Mouse (Mus musculus) intestine, embryonic 16.5 days (tissue): ENCODE data around the gene Ssr1. TPM values are rescaled to one million over a fixed set of nuclear protein-coding genes. Genes with fewer than 3 reads are reported as not detected.

Source experiments
- ATAC-seq: fragments of 200-750 bp; cut with Nextera tagmentation; 2 replicates; pipeline ENCODE4 v1.8.0; 2017; ENCODE audit warnings: moderate TSS enrichment, moderate library complexity
- H3K27ac ChIP-seq: fragments of 300-500 bp; sonication (generic); 2 replicates; pipeline ENCODE4 v1.5.1; 2014; ENCODE audit warnings: mild to moderate bottlenecking, low read length
- H3K27me3 ChIP-seq: fragments of 300-500 bp; sonication (generic); replicated peaks from 2 replicates; pipeline ENCODE4 v1.6.1; 2014; ENCODE audit warnings: low read length, control low read depth, mixed read lengths; ENCODE audit not compliant: control insufficient read depth, insufficient read depth
- H3K36me3 ChIP-seq: fragments of 300-500 bp; sonication (generic); 2 replicates; pipeline ENCODE4 v1.6.1; 2014; ENCODE audit warnings: low read length, control low read depth; ENCODE audit not compliant: control insufficient read depth, insufficient read depth
- H3K4me1 ChIP-seq: fragments of 300-500 bp; sonication (generic); 2 replicates; pipeline ENCODE4 v1.6.1; 2014; ENCODE audit warnings: low read length, control low read depth, mixed read lengths; ENCODE audit not compliant: control insufficient read depth, insufficient read depth
- H3K4me2 ChIP-seq: fragments of 300-500 bp; sonication (generic); 2 replicates; pipeline ENCODE4 v1.6.1; 2014; ENCODE audit warnings: low read depth, low read length, control low read depth
- H3K4me3 ChIP-seq: fragments of 300-500 bp; sonication (generic); 2 replicates; pipeline ENCODE4 v1.5.1; 2014; ENCODE audit warnings: mild to moderate bottlenecking, low read length
- H3K9ac ChIP-seq: fragments of 300-500 bp; sonication (generic); 2 replicates; pipeline ENCODE4 v1.6.1; 2014; ENCODE audit warnings: low read depth, low read length
- H3K9me3 ChIP-seq: fragments of 300-500 bp; sonication (generic); 2 replicates; pipeline ENCODE4 v1.6.1; 2016; ENCODE audit warnings: low read length, control low read depth; ENCODE audit not compliant: control insufficient read depth
- WGBS: fragments of 180-500 bp; shearing (Covaris S2); extraction: QIAGEN DNeasy Blood & Tissue Kit; methylation state at CpG from one replicate; pipeline ENCODE4 v1.1.7; 2014; 5-methylcytosine and 5-hydroxymethylcytosine counted together
- polyA plus RNA-seq: library from polyadenylated mRNA; unstranded; fragments of >200 nt; fragmentation: Nextera tagmentation; extraction: Ambion mirVana; gene quantifications from 2 replicates; pipeline ENCODE4 v1.2.1, GENCODE M21; 2015

Gene Ssr1
- polyA plus RNA-seq, 1 experiment from 2014 or later, result 129 TPM

DNA sequence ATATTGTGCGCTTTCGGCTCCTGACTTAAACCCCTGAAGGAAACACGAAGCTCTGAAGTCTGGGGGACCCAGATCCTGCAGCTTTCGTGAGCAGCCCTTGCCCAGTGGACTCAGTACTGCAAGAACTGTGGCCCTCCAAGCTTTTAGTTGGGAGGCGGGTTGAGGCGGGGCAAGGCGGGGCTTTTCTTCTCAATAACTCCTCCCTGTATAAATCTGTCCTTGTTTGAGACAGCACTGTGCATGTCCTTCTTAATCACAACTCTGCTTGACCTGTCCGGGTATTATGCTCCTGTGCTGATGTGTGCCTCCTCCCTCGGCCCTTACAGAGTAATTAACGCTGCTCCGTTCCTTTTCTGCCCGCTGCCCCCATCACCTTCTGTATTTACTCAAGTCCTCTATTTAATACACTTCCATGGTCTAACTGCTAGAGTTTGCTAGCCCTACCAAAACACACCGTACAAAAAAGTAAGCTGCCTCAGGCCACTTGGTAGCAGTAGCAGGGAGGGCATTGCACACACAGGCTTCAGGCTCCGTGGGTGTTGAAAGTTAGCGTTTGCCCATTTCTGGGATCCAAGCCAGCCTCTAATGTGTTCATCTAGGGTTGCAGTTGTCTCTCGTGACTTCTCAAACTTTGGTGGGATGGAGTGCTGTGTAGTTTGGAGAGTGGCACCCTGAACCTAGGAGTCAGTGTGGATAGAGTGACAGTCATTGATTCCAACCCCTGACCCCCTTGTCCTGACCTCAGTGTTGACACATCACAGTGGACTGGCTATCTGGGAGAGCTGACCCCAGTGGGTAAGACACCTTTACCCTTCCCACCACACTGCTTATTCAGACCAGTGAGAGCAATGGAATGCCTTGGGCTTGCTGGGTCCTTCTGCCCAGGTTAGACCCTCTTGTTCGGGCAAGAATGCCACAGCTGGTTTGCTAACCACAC lies 51.8 kb downstream of the Ssr1 start:
- Histone ChIP-seq H3K4me3 (no peak overlapping the region), H3K4me1 (peaks cover 24% of the 10 kb centered on the region), H3K9ac (0 out of 2 replicates have a peak overlapping the region, but pooled peaks have one; percentile 33), H3K4me2 (no peak overlapping the region), H3K9me3 (no peaks in the 10 kb centered on the region), H3K27ac (0 out of 2 replicates have a peak overlapping the region, but pooled peaks have one; percentile 33), H3K36me3 (peaks cover 3% of the 10 kb centered on the region), H3K27me3 (no peaks in the 10 kb centered on the region)
- 0 out of 2 replicates have a peak, but pooled peaks have one; percentile 22 for ATAC-seq
- WGBS, result 66% methylated on average over 17 of the region's 17 CpGs

DNA sequence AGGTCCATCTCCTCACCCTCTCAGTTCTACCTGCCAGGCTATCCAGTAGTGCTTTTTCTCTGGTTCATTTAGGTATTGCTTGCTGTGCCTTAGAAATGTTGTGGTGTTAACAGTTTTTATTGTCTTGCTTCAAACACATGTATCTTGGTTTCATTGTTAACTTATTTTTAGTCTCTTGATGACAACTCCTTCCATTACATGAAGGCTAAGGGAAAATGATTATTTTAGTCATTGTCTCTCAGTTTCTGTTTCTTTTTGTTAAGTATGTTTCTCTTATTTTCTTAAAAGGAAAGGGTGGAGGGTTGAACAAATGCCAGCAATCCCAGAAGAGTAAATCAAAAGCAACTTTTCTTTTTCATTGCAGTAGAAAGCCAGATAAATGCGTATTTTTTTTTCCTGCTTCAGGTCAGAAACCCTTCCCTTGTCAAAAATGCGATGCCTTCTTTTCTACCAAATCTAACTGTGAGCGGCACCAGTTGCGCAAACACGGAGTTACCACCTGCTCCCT lies 52.8 kb downstream of the Ssr1 start:
- Histone ChIP-seq H3K4me2 (no peak overlapping the region), H3K9ac (peak overlapping the region; percentile 33; the same call in 1 of the 2 replicates), H3K27ac (no peak overlapping the region), H3K9me3 (no peaks in the 10 kb centered on the region), H3K36me3 (no peaks in the 10 kb centered on the region; the same call in 1 of the 2 replicates), H3K4me1 (peaks cover 22% of the 10 kb centered on the region), H3K4me3 (no peak overlapping the region), H3K27me3 (no peaks in the 10 kb centered on the region)
- WGBS, result 76% methylated on average over 5 of the region's 5 CpGs
- no peak for ATAC-seq

DNA sequence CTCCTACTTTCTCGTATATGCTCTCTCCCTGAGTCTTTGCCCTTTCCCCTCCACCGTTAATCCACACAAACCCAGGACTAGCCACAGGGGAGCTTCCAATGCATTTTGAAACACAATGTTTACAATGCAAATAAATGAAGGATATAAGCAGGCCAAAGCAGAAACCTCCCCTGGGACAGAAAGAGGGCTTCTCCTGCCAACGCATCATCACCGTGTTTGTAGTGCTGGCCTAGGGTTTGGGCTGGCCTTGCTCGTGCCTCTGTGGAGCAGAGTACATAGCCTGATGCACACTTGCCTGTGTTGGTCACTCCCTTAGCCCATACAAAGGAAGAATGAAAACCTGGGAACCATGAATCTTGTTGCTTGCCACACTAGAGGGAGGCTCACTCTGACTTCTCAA lies 53.4 kb downstream of the Ssr1 start:
- Histone ChIP-seq H3K4me1 (peaks cover 22% of the 10 kb centered on the region), H3K4me3 (no peak overlapping the region), H3K27me3 (no peaks in the 10 kb centered on the region), H3K9me3 (no peaks in the 10 kb centered on the region), H3K4me2 (no peak overlapping the region), H3K27ac (no peak overlapping the region), H3K9ac (no peak overlapping the region), H3K36me3 (no peaks in the 10 kb centered on the region; the same call in 1 of the 2 replicates)
- peak; percentile 18; the same call in 1 of the 2 replicates for ATAC-seq
- WGBS, result 51% methylated on average over 5 of the region's 5 CpGs

DNA sequence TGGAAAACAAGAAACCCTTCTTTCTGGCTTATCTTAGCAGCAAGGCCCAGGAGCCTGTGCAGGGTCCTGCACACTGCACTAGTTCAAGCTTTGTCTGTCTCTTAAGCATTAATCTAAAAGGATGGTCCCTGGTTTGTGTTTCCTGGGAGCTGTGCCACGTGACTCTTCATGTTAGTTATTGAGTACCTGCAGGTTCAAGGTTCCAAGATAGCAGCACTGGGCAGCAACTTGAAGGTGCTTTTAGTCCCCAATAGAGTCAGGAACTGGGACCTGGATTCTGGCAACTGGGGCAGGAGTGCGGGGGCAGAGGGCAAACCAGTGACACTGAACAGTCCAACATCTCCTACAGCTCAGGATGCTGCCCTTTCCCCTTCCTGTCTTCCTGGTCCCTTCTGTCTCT lies 53.9 kb downstream of the Ssr1 start:
- 67% methylated on average over 2 of the region's 2 CpGs for WGBS
- H3K4me1 ChIP-seq, result peaks cover 22% of the 10 kb centered on the region
- H3K27me3 ChIP-seq, result no peaks in the 10 kb centered on the region
- ATAC-seq, result peak; percentile 64
- peaks cover under 1% of the 10 kb centered on the region; the same call in 1 of the 2 replicates for H3K36me3 ChIP-seq
- no peak overlapping the region for H3K4me3 ChIP-seq
- H3K4me2 ChIP-seq, result no peak overlapping the region
- H3K9me3 ChIP-seq, result no peaks in the 10 kb centered on the region
- H3K27ac ChIP-seq, result 0 out of 2 replicates have a peak overlapping the region, but pooled peaks have one; percentile 13
- no peak overlapping the region for H3K9ac ChIP-seq

DNA sequence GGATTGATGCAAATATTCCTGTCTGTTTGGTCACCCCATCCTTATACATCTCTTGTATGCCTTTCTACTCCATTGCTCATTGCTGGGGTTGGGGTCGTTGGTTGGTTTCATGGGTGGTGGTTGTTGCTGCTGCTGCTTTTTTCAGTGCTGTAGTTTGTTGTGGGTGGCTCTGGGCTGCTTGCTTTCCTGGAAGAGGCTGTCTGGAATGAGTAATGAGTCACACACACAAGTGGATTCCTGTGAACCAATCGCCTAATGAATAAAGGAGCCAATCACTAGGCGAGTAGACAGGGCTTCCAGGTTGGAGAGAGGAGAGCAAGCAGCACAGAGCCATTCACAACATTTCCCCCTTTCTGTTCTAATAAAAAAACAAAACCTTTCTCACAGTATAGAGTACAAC lies 57.7 kb downstream of the Ssr1 start:
- Histone ChIP-seq H3K36me3 (peaks cover 20% of the 10 kb centered on the region), H3K4me1 (peaks cover 5% of the 10 kb centered on the region; the same call in 1 of the 2 replicates), H3K4me2 (no peak overlapping the region), H3K9me3 (no peaks in the 10 kb centered on the region), H3K27ac (no peak overlapping the region), H3K9ac (no peak overlapping the region), H3K27me3 (no peaks in the 10 kb centered on the region), H3K4me3 (no peak overlapping the region)
- no peak for ATAC-seq
- WGBS, result 88% methylated on average over 3 of the region's 3 CpGs

DNA sequence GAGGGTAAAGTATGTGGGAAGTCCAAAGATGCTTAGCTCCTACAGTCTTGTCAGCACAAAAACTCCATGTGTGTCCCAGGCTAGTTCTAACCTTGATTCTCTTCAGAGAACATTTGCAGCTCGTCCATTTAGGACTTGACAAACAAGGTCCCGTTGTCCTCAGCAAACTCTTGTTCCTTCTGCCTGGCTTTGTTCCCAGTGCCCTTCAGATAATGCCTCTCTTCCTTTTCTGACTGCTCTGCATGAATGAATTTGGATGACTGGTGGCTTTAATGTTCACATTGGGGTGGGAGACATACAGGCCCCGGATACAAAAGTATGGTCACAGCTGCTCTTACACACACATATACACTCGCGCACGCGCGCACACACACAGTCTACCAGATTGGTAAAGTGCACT lies 59.1 kb downstream of the Ssr1 start:
- Histone ChIP-seq H3K4me3 (no peak overlapping the region), H3K27ac (no peak overlapping the region), H3K4me2 (no peak overlapping the region), H3K27me3 (no peaks in the 10 kb centered on the region), H3K9me3 (no peaks in the 10 kb centered on the region), H3K4me1 (0 out of 2 replicates have a peak, but pooled peaks cover under 1% of the 10 kb centered on the region), H3K9ac (no peak overlapping the region), H3K36me3 (peaks cover 33% of the 10 kb centered on the region)
- WGBS, result 79% methylated on average over 8 of the region's 8 CpGs
- ATAC-seq, result no peak

DNA sequence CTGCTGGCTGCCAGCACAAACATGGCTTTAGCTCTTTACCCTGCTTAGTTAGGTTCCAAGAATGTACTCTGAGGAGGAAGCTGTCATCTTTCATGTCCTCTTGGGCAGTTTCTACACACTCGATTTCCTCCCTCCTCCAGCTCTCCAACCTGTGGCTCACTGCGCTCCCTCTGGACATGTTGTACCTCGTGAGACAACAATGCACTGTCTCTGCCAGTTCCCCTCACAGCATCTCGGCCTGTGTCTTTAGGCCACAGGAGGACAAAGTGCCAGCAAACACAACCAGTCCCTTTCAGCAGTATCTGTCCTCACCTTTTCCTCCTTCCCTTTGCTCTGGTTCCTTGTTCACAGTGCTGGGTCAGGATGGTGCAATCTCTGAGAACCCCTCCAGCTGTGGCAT lies 59.9 kb downstream of the Ssr1 start:
- Histone ChIP-seq H3K36me3 (peaks cover 42% of the 10 kb centered on the region), H3K4me3 (no peak overlapping the region), H3K4me1 (no peaks in the 10 kb centered on the region), H3K9me3 (no peaks in the 10 kb centered on the region), H3K4me2 (no peak overlapping the region), H3K27me3 (no peaks in the 10 kb centered on the region), H3K9ac (no peak overlapping the region), H3K27ac (no peak overlapping the region)
- no peak for ATAC-seq
- 76% methylated on average over 4 of the region's 4 CpGs for WGBS

DNA sequence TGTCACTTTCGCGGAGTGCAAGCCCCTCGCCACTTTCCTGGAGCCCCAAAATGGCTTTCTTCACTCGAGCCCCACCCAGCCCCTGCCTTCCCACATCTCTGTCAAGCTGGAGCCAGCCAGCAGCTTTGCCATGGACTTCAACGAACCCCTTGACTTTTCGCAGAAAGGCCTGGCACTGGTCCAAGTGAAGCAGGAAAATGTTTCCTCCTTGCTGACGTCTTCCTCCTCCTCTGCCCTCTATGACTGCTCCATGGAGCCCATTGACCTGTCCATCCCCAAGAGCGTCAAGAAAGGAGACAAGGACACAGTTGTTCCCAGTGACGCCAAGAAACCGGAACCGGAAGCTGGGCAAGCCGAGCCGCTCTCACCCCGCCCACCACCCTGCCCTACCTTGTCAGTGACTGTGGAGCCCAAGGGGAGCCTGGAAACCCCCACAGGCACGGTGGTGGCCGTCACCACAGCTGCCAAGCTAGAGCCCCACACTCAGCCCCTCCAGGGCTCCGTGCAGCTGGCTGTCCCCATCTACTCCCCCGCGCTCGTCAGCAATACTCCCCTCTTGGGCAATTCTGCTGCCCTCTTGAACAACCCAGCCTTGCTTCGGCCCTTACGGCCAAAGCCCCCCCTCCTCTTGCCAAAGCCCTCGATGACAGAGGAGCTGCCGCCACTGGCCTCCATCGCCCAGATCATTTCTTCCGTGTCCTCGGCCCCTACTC lies 62.7 kb downstream of the Ssr1 start:
- Histone ChIP-seq H3K4me3 (no peak overlapping the region), H3K27ac (no peak overlapping the region), H3K9ac (no peak overlapping the region), H3K9me3 (no peaks in the 10 kb centered on the region), H3K36me3 (peaks cover 42% of the 10 kb centered on the region), H3K4me1 (no peaks in the 10 kb centered on the region), H3K27me3 (no peaks in the 10 kb centered on the region), H3K4me2 (no peak overlapping the region)
- no peak for ATAC-seq
- 80% methylated on average over 26 of the region's 27 CpGs for WGBS

DNA sequence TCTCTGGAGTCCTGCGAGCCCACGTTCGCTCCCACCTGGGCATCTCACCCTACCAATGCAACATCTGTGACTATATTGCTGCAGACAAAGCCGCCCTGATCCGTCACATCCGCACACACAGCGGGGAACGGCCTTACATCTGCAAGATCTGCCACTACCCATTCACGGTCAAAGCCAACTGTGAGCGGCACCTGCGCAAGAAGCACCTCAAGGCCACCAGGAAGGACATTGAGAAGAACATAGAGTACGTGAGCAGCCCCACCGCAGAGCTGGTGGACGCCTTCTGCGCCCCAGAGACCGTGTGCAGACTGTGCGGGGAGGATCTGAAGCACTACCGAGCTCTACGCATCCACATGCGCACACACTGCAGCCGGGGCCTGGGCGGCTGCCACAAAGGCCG lies 63.4 kb downstream of the Ssr1 start:
- peaks cover 42% of the 10 kb centered on the region for H3K36me3 ChIP-seq
- H3K9ac ChIP-seq, result no peak overlapping the region
- H3K4me2 ChIP-seq, result no peak overlapping the region
- H3K27me3 ChIP-seq, result no peaks in the 10 kb centered on the region
- no peak; the same call in 1 of the 2 replicates for ATAC-seq
- no peak overlapping the region for H3K27ac ChIP-seq
- WGBS, result 94% methylated on average over 23 of the region's 23 CpGs
- no peaks in the 10 kb centered on the region for H3K4me1 ChIP-seq
- H3K4me3 ChIP-seq, result no peak overlapping the region
- H3K9me3 ChIP-seq, result no peaks in the 10 kb centered on the region
